Mouse (Mus musculus) limb, embryonic 14.5 days (tissue): Measurements from ENCODE around the gene Zdhhc6. TPM values are rescaled to one million over a fixed set of nuclear protein-coding genes. Genes with fewer than 3 reads are reported as not detected.

Experiments
- ATAC-seq: fragments of 200-750 bp; cut with Nextera tagmentation; 2 replicates; pipeline ENCODE4 v1.8.0; 2017; ENCODE audit warnings: low read depth, moderate number of reproducible peaks, moderate TSS enrichment; ENCODE audit not compliant: low FRiP score
- DNase-seq: peaks from one replicate; pipeline ENCODE4 v3.0.0-alpha.2; 2015; ENCODE audit warnings: low spot score
- H3K27ac ChIP-seq: fragments of 300-500 bp; sonication (generic); replicated peaks from 2 replicates; pipeline ENCODE4 v1.5.1; 2014; ENCODE audit warnings: low read depth, mild to moderate bottlenecking, low read length, moderate library complexity, mixed read lengths
- H3K27me3 ChIP-seq: fragments of 300-500 bp; sonication (generic); 2 replicates; pipeline ENCODE4 v1.6.1; 2014; ENCODE audit warnings: low read length, mixed read lengths; ENCODE audit not compliant: control insufficient read depth, insufficient read depth
- H3K36me3 ChIP-seq: fragments of 300-500 bp; sonication (generic); 2 replicates; pipeline ENCODE4 v1.6.1; 2014; ENCODE audit warnings: mild to moderate bottlenecking, low read length, moderate library complexity, mixed read lengths; ENCODE audit not compliant: control insufficient read depth, insufficient read depth
- H3K4me1 ChIP-seq: fragments of 300-500 bp; sonication (generic); 2 replicates; pipeline ENCODE4 v1.6.1; 2014; ENCODE audit warnings: antibody characterized with exemption, low read length, mixed read lengths; ENCODE audit not compliant: control insufficient read depth, insufficient read depth
- H3K4me2 ChIP-seq: fragments of 300-500 bp; sonication (generic); replicated peaks from 2 replicates; pipeline ENCODE4 v1.6.1; 2014; ENCODE audit warnings: low read depth, mild to moderate bottlenecking, low read length, moderate library complexity; ENCODE audit not compliant: severe bottlenecking
- H3K4me3 ChIP-seq: fragments of 300-500 bp; sonication (generic); replicated peaks from 2 replicates; pipeline ENCODE4 v1.5.1; 2014; ENCODE audit warnings: low read length
- H3K9ac ChIP-seq: fragments of 300-500 bp; sonication (generic); 2 replicates; pipeline ENCODE4 v1.6.1; 2014; ENCODE audit warnings: mild to moderate bottlenecking, low read depth, low read length, moderate library complexity; ENCODE audit not compliant: severe bottlenecking
- H3K9me3 ChIP-seq: fragments of 300-500 bp; sonication (generic); 2 replicates; pipeline ENCODE4 v1.6.1; 2016; ENCODE audit warnings: low read length; ENCODE audit not compliant: control insufficient read depth
- POLR2A ChIP-seq: fragments of 200-500 bp; IDR thresholded peaks from 2 replicates; pipeline ENCODE4 v1.8.0; 2012; ENCODE audit warnings: inconsistent platforms, mild to moderate bottlenecking, moderate library complexity, borderline replicate concordance; ENCODE audit not compliant: insufficient read depth, insufficient read length; ENCODE audit errors: extremely low read depth
- WGBS: fragments of 180-500 bp; shearing (Covaris S2); extraction: QIAGEN DNeasy Blood & Tissue Kit; methylation state at CpG from one replicate; pipeline ENCODE4 v1.1.7; 2014; 5-methylcytosine and 5-hydroxymethylcytosine counted together
- polyA plus RNA-seq, 2 experiments: library from polyadenylated mRNA; depleted of rRNA in 1 of 2; stranded (reverse) in 1 of 2; unstranded in 1 of 2; fragments of >200 nt; fragmentation: Nextera tagmentation in 1 of 2; extraction: Ambion mirVana in 1 of 2; gene quantifications; 2 replicates each; pipeline versions ENCODE4 v1.2.1 to v1.2.3; 2012 to 2014

Gene Zdhhc6
- polyA plus RNA-seq, 2 experiments = 32.6 to 78.9 TPM

GRCm38 (mm10) chr19:55319521-55319920 lies 3.7 kb upstream of the Zdhhc6 start:
- Histone ChIP-seq H3K27me3 (no peaks in the 10 kb centered on the region), H3K9me3 (no peaks in the 10 kb centered on the region), H3K9ac (no peak overlapping the region), H3K4me2 (no peak overlapping the region), H3K4me1 (peaks cover 6% of the 10 kb centered on the region), H3K36me3 (peaks cover 23% of the 10 kb centered on the region; the same call in 1 of the 2 replicates), H3K27ac (no peak overlapping the region), H3K4me3 (no peak overlapping the region)
- 70% methylated on average over 5 of the region's 5 CpGs for WGBS
- TF ChIP-seq POLR2A = no peak
- DNase-seq = no peak
- no peak for ATAC-seq

GRCm38 (mm10) chr19:55319036-55319435 lies 3.2 kb upstream of the Zdhhc6 start:
- 73% methylated on average over 3 of the region's 3 CpGs for WGBS
- no peak for DNase-seq

DNA sequence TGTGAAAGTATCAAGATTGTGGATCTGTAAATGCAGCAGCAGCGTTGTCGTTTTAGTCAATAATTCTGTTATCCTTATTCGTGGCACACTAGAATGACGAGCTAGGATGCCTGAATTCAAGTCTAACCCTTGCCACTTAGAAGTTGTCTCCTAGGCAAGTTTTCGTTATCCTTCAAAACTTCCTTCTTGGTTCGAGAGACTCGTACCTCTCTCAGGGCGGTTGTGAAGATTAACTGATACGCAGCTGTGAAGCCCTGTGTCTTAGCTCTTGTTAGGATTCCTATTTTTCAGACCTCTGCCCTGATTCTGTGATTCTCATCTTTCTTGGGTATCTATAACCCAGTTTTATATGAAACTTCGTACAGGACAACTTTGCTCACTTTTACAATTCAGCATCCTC lies 1.1 kb upstream of the Zdhhc6 start:
- no peak for ATAC-seq
- 55% methylated on average over 10 of the region's 10 CpGs for WGBS

More at GRCm38 (mm10) chr19:55319036-55319435, 3.2 kb upstream of the Zdhhc6 start:
- no peak for ATAC-seq
- Histone ChIP-seq H3K27me3 (no peaks in the 10 kb centered on the region), H3K9me3 (no peaks in the 10 kb centered on the region), H3K27ac (no peak overlapping the region), H3K36me3 (peaks cover 18% of the 10 kb centered on the region; the same call in 1 of the 2 replicates), H3K9ac (no peak overlapping the region), H3K4me2 (no peak overlapping the region), H3K4me1 (peaks cover 8% of the 10 kb centered on the region), H3K4me3 (no peak overlapping the region)
- no peak for TF ChIP-seq POLR2A

GRCm38 (mm10) chr19:55316109-55316714 lies 380 bp upstream of the Zdhhc6 start, which contains the start of gene Vti1a:
Gene Vti1a (plus strand): TSS chr19:55316295.
- Histone ChIP-seq H3K27ac (peak within 1 kb of the TSS; percentile 88), H3K27me3 (no peaks in the 10 kb centered on the region), H3K4me2 (peak within 1 kb of the TSS; percentile 93), H3K36me3 (peaks cover 18% of the 10 kb centered on the region), H3K4me1 (peaks cover 8% of the 10 kb centered on the region), H3K9me3 (no peaks in the 10 kb centered on the region), H3K4me3 (peak within 1 kb of the TSS; percentile 87), H3K9ac (peak within 1 kb of the TSS; percentile 84)
- DNase-seq (peak; percentile 97), ATAC-seq (peak; percentile 83)
- under 1% methylated on average over 41 of the region's 48 CpGs for WGBS
- TF ChIP-seq POLR2A = 0 out of 2 replicates have a peak, but pooled peaks have one; percentile 41

More for the DNA sequence above, 1.1 kb upstream of the Zdhhc6 start:
- H3K27ac ChIP-seq = no peak overlapping the region
- H3K4me1 ChIP-seq = peaks cover 8% of the 10 kb centered on the region
- H3K27me3 ChIP-seq = no peaks in the 10 kb centered on the region
- no peak for TF ChIP-seq POLR2A
- peak overlapping the region; percentile 84; the same call in 1 of the 2 replicates for H3K9ac ChIP-seq
- no peaks in the 10 kb centered on the region for H3K9me3 ChIP-seq
- peak overlapping the region; percentile 87 for H3K4me3 ChIP-seq
- H3K36me3 ChIP-seq = peaks cover 11% of the 10 kb centered on the region; the same call in 1 of the 2 replicates
- no peak for DNase-seq
- peak overlapping the region; percentile 93 for H3K4me2 ChIP-seq

- TF ChIP-seq POLR2A = no peak
- Histone ChIP-seq H3K9me3 (no peaks in the 10 kb centered on the region), H3K36me3 (peaks cover 42% of the 10 kb centered on the region), H3K27me3 (no peaks in the 10 kb centered on the region), H3K9ac (no peak overlapping the region), H3K27ac (no peak overlapping the region), H3K4me3 (no peak overlapping the region), H3K4me2 (no peak overlapping the region), H3K4me1 (peaks cover 8% of the 10 kb centered on the region)
- DNase-seq (no peak), ATAC-seq (no peak)
- 94% methylated on average over 2 of the region's 2 CpGs for WGBS
These were observed 2.2 kb downstream of the Zdhhc6 start for GRCm38 (mm10) chr19:55313649-55314048.
